In the genomic region with DNA sequence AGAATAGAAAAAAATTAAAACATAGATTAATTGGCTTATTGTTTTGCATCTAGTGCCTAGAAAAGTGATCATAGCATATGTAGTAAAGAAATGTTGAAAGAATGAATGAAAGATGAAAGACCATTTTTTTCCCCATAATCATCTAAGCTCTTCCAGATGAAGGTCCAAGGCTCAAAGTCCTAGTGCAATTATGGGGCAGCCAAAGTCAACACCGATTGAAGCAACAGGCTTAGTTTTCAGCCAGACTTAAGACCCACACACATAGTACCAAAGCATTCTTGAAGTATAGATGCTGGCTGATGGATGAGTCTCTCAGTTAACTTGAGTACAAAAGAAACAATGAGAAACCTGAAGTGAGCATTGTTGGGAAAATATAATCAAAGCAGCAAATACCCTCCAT, we compare ENCODE assay signal across 24 mouse cellular contexts. TPM values are rescaled to one million over a fixed set of nuclear protein-coding genes. Genes with fewer than 3 reads are reported as not detected.
"Had no signal": no experiment of that assay in that cellular context is flagged by ENCODE, and none has a peak within 500 bp of the region (broad histone marks: within the 10 kb centered on the region; RNA-seq: fewer than 3 reads in every experiment).

No protein-coding gene starts in this region.

- H3K4me3 ChIP-seq: gastrocnemius, adult 2 months; heart, embryonic 10.5 days; heart, embryonic 12.5 days; hindbrain, embryonic 10.5 days; hindbrain, embryonic 12.5 days; hindbrain, embryonic 15.5 days; layer of hippocampus, adult 2 months; left cerebral cortex, adult 2 months; limb, embryonic 10.5 days; limb, embryonic 12.5 days; liver, embryonic 12.5 days had no signal

- H3K36me3 ChIP-seq: heart, embryonic 10.5 days; heart, embryonic 12.5 days; hindbrain, embryonic 10.5 days; hindbrain, embryonic 12.5 days; hindbrain, embryonic 15.5 days; limb, embryonic 10.5 days; limb, embryonic 12.5 days; liver, embryonic 12.5 days had no signal

- H3K9me3 ChIP-seq: heart, embryonic 10.5 days; heart, embryonic 12.5 days; hindbrain, embryonic 10.5 days; hindbrain, embryonic 12.5 days; hindbrain, embryonic 15.5 days; limb, embryonic 10.5 days; limb, embryonic 12.5 days; liver, embryonic 12.5 days had no signal

- H3K4me2 ChIP-seq: heart, embryonic 12.5 days; hindbrain, embryonic 12.5 days; hindbrain, embryonic 15.5 days; limb, embryonic 12.5 days; liver, embryonic 12.5 days had no signal

- H3K9ac ChIP-seq: forebrain, postnatal 0 days; heart, embryonic 12.5 days; hindbrain, embryonic 12.5 days; hindbrain, embryonic 15.5 days; limb, embryonic 12.5 days; liver, embryonic 12.5 days; liver, embryonic 14.5 days had no signal

- ATAC-seq: forebrain, postnatal 0 days; hindbrain, postnatal 0 days; liver, embryonic 12.5 days had no signal

- H3K27ac ChIP-seq: gastrocnemius, adult 2 months; heart, embryonic 10.5 days; hindbrain, embryonic 10.5 days; hindbrain, embryonic 12.5 days; hindbrain, embryonic 15.5 days; hindbrain, postnatal 0 days; layer of hippocampus, adult 2 months; left cerebral cortex, adult 2 months; limb, embryonic 10.5 days; limb, embryonic 12.5 days; liver, embryonic 12.5 days; liver, embryonic 14.5 days had no signal

- H3K27me3 ChIP-seq: heart, embryonic 12.5 days; hindbrain, embryonic 12.5 days; hindbrain, embryonic 15.5 days; limb, embryonic 12.5 days; liver, embryonic 12.5 days had no signal

- H3K4me1 ChIP-seq: heart, embryonic 10.5 days; hindbrain, embryonic 10.5 days; hindbrain, embryonic 12.5 days; hindbrain, embryonic 15.5 days; limb, embryonic 10.5 days; limb, embryonic 12.5 days; liver, embryonic 12.5 days had no signal

- DNase-seq: forebrain, postnatal 0 days; gastrocnemius, adult 2 months; gastrocnemius, postnatal 10 days; gastrocnemius, postnatal 25 days; heart, adult 18-20 months; heart, postnatal 10 days; heart, postnatal 4 days; kidney, adult 18-20 months; kidney, postnatal 10 days; kidney, postnatal 25 days; kidney, postnatal 4 days had no signal

RNA-seq across cellular contexts. Expression of a gene that starts 9.3 kb away (rescaled TPM):
- polyA plus RNA-seq: forebrain, postnatal 0 days; heart, embryonic 14.5 days; hindbrain, embryonic 10.5 days; hindbrain, embryonic 12.5 days; limb, embryonic 10.5 days; limb, embryonic 12.5 days had no signal
